Mouse (Mus musculus) thymus, adult 2 months (tissue): Measurements from ENCODE around the gene Pygo1. TPM values are rescaled to one million over a fixed set of nuclear protein-coding genes. Genes with fewer than 3 reads are reported as not detected.

Experiments
- DNase-seq: peaks from one replicate; pipeline ENCODE4 v3.0.0; 2021
- H3K27ac ChIP-seq: fragments of 200-500 bp; 2 replicates; pipeline ENCODE4 v1.5.1; 2012; ENCODE audit warnings: low read length, control low read depth; ENCODE audit not compliant: control insufficient read depth, insufficient read depth
- H3K27me3 ChIP-seq: fragments of 200-500 bp; 2 replicates; pipeline ENCODE4 v1.6.1; 2012; ENCODE audit warnings: mild to moderate bottlenecking, low read length, moderate library complexity, mixed read lengths; ENCODE audit not compliant: control insufficient read depth, insufficient read depth
- H3K36me3 ChIP-seq: fragments of 200-500 bp; 2 replicates; pipeline ENCODE4 v1.6.1; 2012; ENCODE audit warnings: mild to moderate bottlenecking, low read length, moderate library complexity; ENCODE audit not compliant: control insufficient read depth, insufficient read depth
- H3K4me1 ChIP-seq: fragments of 200-500 bp; replicated peaks from 2 replicates; pipeline ENCODE4 v1.6.1; 2012; ENCODE audit warnings: low read length; ENCODE audit not compliant: control insufficient read depth, insufficient read depth
- H3K4me3 ChIP-seq: fragments of 200-500 bp; 2 replicates; pipeline ENCODE4 v1.5.1; 2012; ENCODE audit warnings: mild to moderate bottlenecking, low read length, control low read depth, moderate library complexity; ENCODE audit not compliant: control insufficient read depth, insufficient read depth
- CTCF ChIP-seq: fragments of 200-500 bp; IDR thresholded peaks from 2 replicates; pipeline ENCODE4 v1.5.1; 2012; ENCODE audit warnings: mild to moderate bottlenecking, control low read depth, low read length, moderate library complexity, borderline replicate concordance; ENCODE audit not compliant: control insufficient read depth, poor library complexity, insufficient read depth; ENCODE audit errors: extremely low read depth
- POLR2A ChIP-seq: fragments of 200-500 bp; IDR thresholded peaks from 2 replicates; pipeline ENCODE4 v1.6.1; 2012; ENCODE audit warnings: mild to moderate bottlenecking, low read length, control low read depth, moderate library complexity; ENCODE audit not compliant: control insufficient read depth, poor library complexity, insufficient read depth; ENCODE audit errors: extremely low read depth
- WGBS: fragments of 180-500 bp; shearing (Covaris S2); methylation state at CpG from one replicate; pipeline ENCODE4 v1.1.7; 2018; 5-methylcytosine and 5-hydroxymethylcytosine counted together
- polyA plus RNA-seq: library from polyadenylated mRNA; depleted of rRNA; stranded (reverse); fragments of >200 nt; gene quantifications from 2 replicates; pipeline ENCODE4 v1.2.3, GENCODE M21; 2012

The Pygo1 gene
- polyA plus RNA-seq, 1 experiment = 0.38 TPM

GRCm38 (mm10) chr9:72949572-72949971, 24.1 kb downstream of the Pygo1 start:
- Histone ChIP-seq H3K27me3 (no peaks in the 10 kb centered on the region), H3K27ac (no peak overlapping the region), H3K36me3 (no peaks in the 10 kb centered on the region), H3K4me3 (no peak overlapping the region), H3K4me1 (no peaks in the 10 kb centered on the region)
- 44% methylated on average over 7 of the region's 7 CpGs for WGBS
- no peak for DNase-seq
- no peak for TF ChIP-seq CTCF
- no peak for TF ChIP-seq POLR2A

- TF ChIP-seq CTCF = no peak
- no peak for TF ChIP-seq POLR2A
- peak; percentile 39 for DNase-seq
- WGBS = 65% methylated on average over 2 of the region's 2 CpGs
Measured at GRCm38 (mm10) chr9:72954746-72955145, 29.3 kb downstream of the Pygo1 start.

GRCm38 (mm10) chr9:72955546-72955945, 30.1 kb downstream of the Pygo1 start:
- peak; percentile 68 for DNase-seq
- H3K4me3 ChIP-seq = no peak overlapping the region
- no peak overlapping the region for H3K27ac ChIP-seq
- H3K27me3 ChIP-seq = no peaks in the 10 kb centered on the region
- H3K4me1 ChIP-seq = peaks cover 6% of the 10 kb centered on the region
- TF ChIP-seq POLR2A (no peak), CTCF (peak; percentile 43; the same call in 1 of the 2 replicates)
- no peaks in the 10 kb centered on the region for H3K36me3 ChIP-seq
- 17% methylated on average over 1 of the region's 1 CpGs for WGBS

More at GRCm38 (mm10) chr9:72954746-72955145, 29.3 kb downstream of the Pygo1 start:
- H3K36me3 ChIP-seq = no peaks in the 10 kb centered on the region
- no peak overlapping the region for H3K4me3 ChIP-seq
- no peak overlapping the region for H3K27ac ChIP-seq
- no peaks in the 10 kb centered on the region for H3K27me3 ChIP-seq
- H3K4me1 ChIP-seq = peaks cover 6% of the 10 kb centered on the region

- peaks cover 17% of the 10 kb centered on the region for H3K4me1 ChIP-seq
- 5% methylated on average over 43 of the region's 43 CpGs for WGBS
- no peak within 1 kb of the TSS for H3K27ac ChIP-seq
- TF ChIP-seq CTCF = 0 out of 2 replicates have a peak, but pooled peaks have one; percentile 64
- TF ChIP-seq POLR2A = no peak
- no peaks in the 10 kb centered on the region for H3K27me3 ChIP-seq
- H3K4me3 ChIP-seq = peak within 1 kb of the TSS; percentile 64
- no peaks in the 10 kb centered on the region for H3K36me3 ChIP-seq
- peak; percentile 77 for DNase-seq
Measured at GRCm38 (mm10) chr9:72958521-72959450, 33.3 kb downstream of the Pygo1 start, which contains the start of the genes Dyx1c1 and Gm44503. TSS of gene Dyx1c1 (plus strand) at chr9:72958785. TSS of gene Gm44503 (plus strand) at chr9:72958852.

- no peak for TF ChIP-seq CTCF
- TF ChIP-seq POLR2A = no peak
- no peaks in the 10 kb centered on the region for H3K27me3 ChIP-seq
- 73% methylated on average over 8 of the region's 8 CpGs for WGBS
- peak overlapping the region; percentile 45 for H3K27ac ChIP-seq
- peaks cover 17% of the 10 kb centered on the region for H3K4me1 ChIP-seq
- H3K36me3 ChIP-seq = no peaks in the 10 kb centered on the region
- no peak overlapping the region for H3K4me3 ChIP-seq
- DNase-seq = no peak
Measured at GRCm38 (mm10) chr9:72961346-72961745, 35.9 kb downstream of the Pygo1 start.

DNA sequence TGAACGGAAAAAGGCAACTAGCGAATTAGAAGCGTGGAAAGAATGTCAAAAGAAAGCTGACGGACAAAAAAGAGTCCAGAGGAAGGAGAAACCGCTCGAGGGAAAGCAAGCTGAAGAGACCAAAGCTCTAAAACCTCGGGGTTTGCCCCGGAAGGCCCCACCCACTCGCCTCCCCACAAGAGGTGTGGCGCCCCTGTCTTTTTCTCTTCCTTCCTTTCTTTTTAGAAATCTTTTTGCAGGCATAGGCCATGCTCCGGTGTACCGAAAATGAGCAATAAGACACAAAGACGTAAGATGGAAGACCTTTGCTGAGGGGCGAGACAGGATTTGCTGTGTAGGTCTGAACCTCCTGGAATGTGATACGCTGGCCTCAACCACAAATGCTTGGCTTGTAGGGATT, 36.5 kb downstream of the Pygo1 start:
- H3K4me1 ChIP-seq = peaks cover 17% of the 10 kb centered on the region
- 18% methylated on average over 15 of the region's 15 CpGs for WGBS
- no peaks in the 10 kb centered on the region for H3K36me3 ChIP-seq
- H3K27ac ChIP-seq = peak overlapping the region; percentile 94
- peak overlapping the region; percentile 26; the same call in 1 of the 2 replicates for H3K4me3 ChIP-seq
- peak; percentile 78 for DNase-seq
- H3K27me3 ChIP-seq = no peaks in the 10 kb centered on the region
- no peak for TF ChIP-seq POLR2A
- no peak for TF ChIP-seq CTCF
